Mouse (Mus musculus) stomach, postnatal 0 days (tissue): Measurements from ENCODE around the gene Krt2. TPM values are rescaled to one million over a fixed set of nuclear protein-coding genes. Genes with fewer than 3 reads are reported as not detected.

Experiments
- ATAC-seq: fragments of 200-750 bp; cut with Nextera tagmentation; 2 replicates; pipeline ENCODE4 v1.8.0; 2017; ENCODE audit not compliant: low FRiP score, low TSS enrichment
- DNase-seq: peaks from one replicate; pipeline ENCODE4 v3.0.0-alpha.2; 2016; ENCODE audit warnings: low spot score
- H3K27ac ChIP-seq: fragments of 300-500 bp; sonication (generic); replicated peaks from 2 replicates; pipeline ENCODE4 v1.5.1; 2014; ENCODE audit warnings: mild to moderate bottlenecking, control low read depth
- H3K27me3 ChIP-seq: fragments of 300-500 bp; sonication (generic); 2 replicates; pipeline ENCODE4 v1.6.1; 2014; ENCODE audit warnings: low read length; ENCODE audit not compliant: control insufficient read depth, insufficient read depth
- H3K36me3 ChIP-seq: fragments of 300-500 bp; sonication (generic); 2 replicates; pipeline ENCODE4 v1.6.1; 2014; ENCODE audit warnings: low read length, mixed read lengths; ENCODE audit not compliant: control insufficient read depth, insufficient read depth
- H3K4me1 ChIP-seq: fragments of 300-500 bp; sonication (generic); replicated peaks from 2 replicates; pipeline ENCODE4 v1.6.1; 2014; ENCODE audit warnings: antibody characterized with exemption; ENCODE audit not compliant: control insufficient read depth, insufficient read depth
- H3K4me2 ChIP-seq: fragments of 300-500 bp; sonication (generic); replicated peaks from 2 replicates; pipeline ENCODE4 v1.6.1; 2014; ENCODE audit warnings: low read depth, mild to moderate bottlenecking, control low read depth, moderate library complexity
- H3K4me3 ChIP-seq: fragments of 300-500 bp; sonication (generic); 2 replicates; pipeline ENCODE4 v1.5.1; 2014; ENCODE audit warnings: low read depth, low read length, control low read depth
- H3K9ac ChIP-seq: fragments of 300-500 bp; sonication (generic); 2 replicates; pipeline ENCODE4 v1.6.1; 2014; ENCODE audit warnings: mild to moderate bottlenecking, low read length, control low read depth, mixed read lengths
- H3K9me3 ChIP-seq: fragments of 300-500 bp; sonication (generic); 2 replicates; pipeline ENCODE4 v1.6.1; 2016; ENCODE audit warnings: low read length; ENCODE audit not compliant: control insufficient read depth
- CTCF ChIP-seq: IDR thresholded peaks from 2 replicates; pipeline ENCODE4 v1.5.1; 2016; ENCODE audit warnings: antibody characterized with exemption, low read depth, mild to moderate bottlenecking, moderate library complexity
- EP300 ChIP-seq: optimal IDR thresholded peaks from 2 replicates; pipeline ENCODE3; 2016; ENCODE audit warnings: antibody characterized with exemption
- WGBS: fragments of 180-500 bp; shearing (Covaris S2); extraction: QIAGEN DNeasy Blood & Tissue Kit; methylation state at CpG from one replicate; pipeline ENCODE4 v1.1.7; 2014; 5-methylcytosine and 5-hydroxymethylcytosine counted together
- polyA plus RNA-seq: library from polyadenylated mRNA; unstranded; fragments of >200 nt; fragmentation: Nextera tagmentation; extraction: Ambion mirVana; gene quantifications from 2 replicates; pipeline ENCODE4 v1.2.1, GENCODE M21; 2015

Krt2 gene
- polyA plus RNA-seq, 1 experiment from 2014 or later, result not detected

- Histone ChIP-seq H3K9me3 (no peaks in the 10 kb centered on the region), H3K36me3 (no peaks in the 10 kb centered on the region), H3K27ac (no peak overlapping the region), H3K27me3 (no peaks in the 10 kb centered on the region), H3K4me2 (no peak overlapping the region), H3K4me3 (no peak overlapping the region), H3K9ac (no peak overlapping the region), H3K4me1 (no peaks in the 10 kb centered on the region)
- no peak for ATAC-seq
- no peak for DNase-seq
- 10% methylated on average over 3 of the region's 3 CpGs for WGBS
- TF ChIP-seq EP300 (no peak), CTCF (no peak)
Measured at GRCm38 (mm10) chr15:101790867-101791266, 27.1 kb downstream of the Krt2 start.

- Histone ChIP-seq H3K4me2 (no peak within 1 kb of the TSS), H3K27me3 (no peaks in the 10 kb centered on the region), H3K27ac (no peak within 1 kb of the TSS), H3K4me1 (no peaks in the 10 kb centered on the region), H3K9me3 (no peaks in the 10 kb centered on the region), H3K36me3 (no peaks in the 10 kb centered on the region), H3K9ac (no peak within 1 kb of the TSS), H3K4me3 (no peak within 1 kb of the TSS)
- 92% methylated on average over 18 of the region's 18 CpGs for WGBS
- TF ChIP-seq CTCF, result no peak
- no peak for TF ChIP-seq EP300
- DNase-seq (no peak), ATAC-seq (no peak)
Measured at GRCm38 (mm10) chr15:101786360-101786759, 31.6 kb downstream of the Krt2 start, which contains the start of gene Krt72. Gene Krt72, minus strand, starts transcription at chr15:101786460.

- WGBS, result 54% methylated on average over 10 of the region's 10 CpGs
- no peaks in the 10 kb centered on the region for H3K36me3 ChIP-seq
- H3K9me3 ChIP-seq, result no peaks in the 10 kb centered on the region
Measured at GRCm38 (mm10) chr15:101773420-101773819, 44.5 kb downstream of the Krt2 start.

GRCm38 (mm10) chr15:101772711-101773081, 45.3 kb downstream of the Krt2 start:
- Histone ChIP-seq H3K9me3 (no peaks in the 10 kb centered on the region), H3K9ac (no peak overlapping the region), H3K27ac (peak overlapping the region; percentile 35; the same call in 1 of the 2 replicates), H3K4me2 (no peak overlapping the region), H3K4me3 (no peak overlapping the region), H3K36me3 (no peaks in the 10 kb centered on the region), H3K4me1 (no peaks in the 10 kb centered on the region), H3K27me3 (no peaks in the 10 kb centered on the region)
- TF ChIP-seq EP300, result no peak
- peak; percentile 94 for TF ChIP-seq CTCF
- WGBS, result 2% methylated on average over 5 of the region's 5 CpGs
- peak; percentile 88 for DNase-seq
- peak; percentile 72 for ATAC-seq

More at GRCm38 (mm10) chr15:101773420-101773819, 44.5 kb downstream of the Krt2 start:
- DNase-seq, result no peak
- TF ChIP-seq EP300 (no peak), CTCF (no peak)
- H3K27ac ChIP-seq, result no peak overlapping the region
- no peak overlapping the region for H3K4me2 ChIP-seq
- H3K4me3 ChIP-seq, result no peak overlapping the region
- no peaks in the 10 kb centered on the region for H3K4me1 ChIP-seq
- ATAC-seq, result no peak
- H3K9ac ChIP-seq, result 0 out of 2 replicates have a peak overlapping the region, but pooled peaks have one; percentile 27
- H3K27me3 ChIP-seq, result no peaks in the 10 kb centered on the region

GRCm38 (mm10) chr15:101772080-101772710, 45.8 kb downstream of the Krt2 start:
- peak overlapping the region; percentile 35; the same call in 1 of the 2 replicates for H3K27ac ChIP-seq
- TF ChIP-seq EP300 (no peak), CTCF (peak; percentile 72)
- DNase-seq, result peak; percentile 30
- no peak overlapping the region for H3K4me3 ChIP-seq
- H3K9me3 ChIP-seq, result no peaks in the 10 kb centered on the region
- no peaks in the 10 kb centered on the region for H3K27me3 ChIP-seq
- no peaks in the 10 kb centered on the region for H3K4me1 ChIP-seq
- no peak overlapping the region for H3K9ac ChIP-seq
- 58% methylated on average over 5 of the region's 5 CpGs for WGBS
- H3K4me2 ChIP-seq, result no peak overlapping the region
- no peaks in the 10 kb centered on the region for H3K36me3 ChIP-seq
- ATAC-seq, result peak; percentile 36; the same call in 1 of the 2 replicates

- Histone ChIP-seq H3K9me3 (no peaks in the 10 kb centered on the region), H3K36me3 (no peaks in the 10 kb centered on the region), H3K27me3 (no peaks in the 10 kb centered on the region), H3K27ac (peak overlapping the region; percentile 25; the same call in 1 of the 2 replicates), H3K4me1 (no peaks in the 10 kb centered on the region), H3K9ac (no peak overlapping the region), H3K4me3 (no peak overlapping the region), H3K4me2 (no peak overlapping the region)
- WGBS, result 23% methylated on average over 8 of the region's 8 CpGs
- ATAC-seq (no peak), DNase-seq (no peak)
- TF ChIP-seq EP300 (no peak), CTCF (no peak)
Measured at GRCm38 (mm10) chr15:101770226-101770625, 47.7 kb downstream of the Krt2 start.

Other genes starting within 250 kb of the Krt2 start
- gene Krt75, start 244.3 kb downstream of the Krt2 start, polyA plus RNA-seq, result 0.57 and 0.94 TPM in 2 replicates
- not detected in 2 replicates for gene Gm5414, start 190.0 kb downstream of the Krt2 start, polyA plus RNA-seq
- gene Gm5478, start 170.8 kb downstream of the Krt2 start, polyA plus RNA-seq, result 0.10 TPM in 1 of 2 replicates, not detected in the other
- 3.3 and 4.7 TPM in 2 replicates for gene Krt6b, start 137.9 kb downstream of the Krt2 start, polyA plus RNA-seq
- 30.7 and 42.9 TPM in 2 replicates for gene Krt6a, start 123.9 kb downstream of the Krt2 start, polyA plus RNA-seq
- 504 and 557 TPM in 2 replicates for gene Krt5, start 105.3 kb downstream of the Krt2 start, polyA plus RNA-seq
- gene Krt71, start 75.1 kb downstream of the Krt2 start, polyA plus RNA-seq, result not detected in 2 replicates
- not detected in 2 replicates for gene Krt72, start 31.7 kb downstream of the Krt2 start, polyA plus RNA-seq
- not detected in 2 replicates for gene Krt73, start 15.8 kb downstream of the Krt2 start, polyA plus RNA-seq
- gene Krt1, start 32.6 kb upstream of the Krt2 start, polyA plus RNA-seq, result 588 and 700 TPM in 2 replicates
- 5.1 and 5.3 TPM in 2 replicates for gene Krt77, start 51.5 kb upstream of the Krt2 start, polyA plus RNA-seq
- 1.9 and 2.2 TPM in 2 replicates for gene Krt76, start 74.8 kb upstream of the Krt2 start, polyA plus RNA-seq
- 4,471 and 4,814 TPM in 2 replicates for gene Krt4, start 106.6 kb upstream of the Krt2 start, polyA plus RNA-seq
- 12.2 and 14.3 TPM in 2 replicates for gene Krt79, start 122.2 kb upstream of the Krt2 start, polyA plus RNA-seq
- gene Krt78, start 136.1 kb upstream of the Krt2 start, polyA plus RNA-seq, result 49.3 and 73.4 TPM in 2 replicates
- gene Krt8, start 186.3 kb upstream of the Krt2 start, polyA plus RNA-seq, result 1,902 and 1,960 TPM in 2 replicates
- gene Krt18, start 210.0 kb upstream of the Krt2 start, polyA plus RNA-seq, result 715 and 753 TPM in 2 replicates